14 mouse cellular contexts compared by ENCODE assay signal in genomic region chr8:118713111-118713510, GRCm38 (mm10).
DNase-seq lines count a peak whose midpoint lies in the region; TF ChIP-seq lines count a peak whose summit lies in the region.
"Had no signal": no experiment of that assay in that cellular context is flagged by ENCODE, and none has a peak within 500 bp of the region (broad histone marks: within the 10 kb centered on the region; RNA-seq: fewer than 3 reads in every experiment).

No protein-coding gene starts in this region.

- DNase-seq in heart, embryonic 10.5 days (ENCODE audit: low spot score), result peak; percentile 93
- DNase-seq in heart, adult 11 months, result no peak
- DNase-seq in ovary, postnatal 36 days (ENCODE audit: low spot score), result peak; percentile 5
- no peak for DNase-seq in ovary, postnatal 14 days (ENCODE audit: low spot score)
- DNase-seq in kidney, postnatal 14 days, result peak; percentile 30
- DNase-seq in yolk sac, embryonic 10.5 days (ENCODE audit: low spot score), result peak; percentile 35
- DNase-seq in cerebellum, adult 2 months, result no peak
- DNase-seq: adrenal gland, postnatal 36 days; cerebellum, adult 9-11 months had no signal

- H3K27me3 ChIP-seq in heart, embryonic 10.5 days (ENCODE audit: insufficient read depth, poor library complexity, severe bottlenecking), result no peaks in the 10 kb centered on the region
- no peaks in the 10 kb centered on the region for H3K27me3 ChIP-seq in cerebellum, adult 2 months (ENCODE audit: control insufficient read depth, insufficient read depth, low read length)
- H3K27me3 ChIP-seq: hindbrain, embryonic 12.5 days; neural tube, embryonic 15.5 days; Patski had no signal

- WGBS in heart, embryonic 10.5 days, result 11% methylated on average over 11 of the region's 11 CpGs
- 85% methylated on average over 11 of the region's 11 CpGs for WGBS in cerebellum, adult 2 months

- no peaks in the 10 kb centered on the region for H3K9me3 ChIP-seq in heart, embryonic 10.5 days

- no peak for TF ChIP-seq CTCF in cerebellum, adult 2 months (IDR thresholded peaks at IDR 0.05; ENCODE audit: borderline replicate concordance, insufficient read depth, low read depth, low read length)

- 0 out of 2 replicates have a peak overlapping the region, but pooled peaks have one; percentile 19 for H3K27ac ChIP-seq in heart, embryonic 10.5 days
- no peak overlapping the region for H3K27ac ChIP-seq in cerebellum, adult 2 months (ENCODE audit: insufficient read depth, low read length)
- H3K27ac ChIP-seq: hindbrain, embryonic 12.5 days; layer of hippocampus, adult 2 months; neural tube, embryonic 15.5 days had no signal

- TF ChIP-seq POLR2A in cerebellum, adult 2 months (IDR thresholded peaks at IDR 0.05; ENCODE audit: borderline replicate concordance, insufficient read depth, low read length), result no peak

- no peaks in the 10 kb centered on the region for H3K36me3 ChIP-seq in heart, embryonic 10.5 days
- H3K36me3 ChIP-seq: hindbrain, embryonic 12.5 days; neural tube, embryonic 15.5 days had no signal

- peak overlapping the region; percentile 29; the same call in 1 of the 2 replicates for H3K4me3 ChIP-seq in heart, embryonic 10.5 days
- H3K4me3 ChIP-seq in cerebellum, adult 2 months (replicated peaks; ENCODE audit: insufficient read depth, low read depth, low read length), result no peak overlapping the region
- H3K4me3 ChIP-seq: erythroblast, embryonic 14.5 days; hindbrain, embryonic 12.5 days; layer of hippocampus, adult 2 months; neural tube, embryonic 15.5 days had no signal

- peaks cover 5% of the 10 kb centered on the region for H3K4me1 ChIP-seq in heart, embryonic 10.5 days
- peaks cover 3% of the 10 kb centered on the region for H3K4me1 ChIP-seq in cerebellum, adult 2 months (ENCODE audit: control insufficient read depth, insufficient read depth, low read length)
- H3K4me1 ChIP-seq: hindbrain, embryonic 12.5 days; neural tube, embryonic 15.5 days had no signal

Comparison
In these comparisons a context has a peak if more than half of its experiments do, and no peak if none do; other contexts are left out.
1. DNase-seq: peak in heart, embryonic 10.5 days (single experiment), ovary, postnatal 36 days (single experiment), kidney, postnatal 14 days (single experiment) and yolk sac, embryonic 10.5 days (single experiment); none in heart, adult 11 months (single experiment), ovary, postnatal 14 days (single experiment) and cerebellum, adult 2 months (0 of 2).